Mouse (Mus musculus) liver, adult 2 months (tissue): ENCODE measurements at regions not wholly inside any gene's neighbourhood (a gene's known extent, or its start where the extent isn't known, plus 50 kb on each side); places are given as distances from the start of the nearest gene placed in this dataset.

Experiments used
- CTCF ChIP-seq: fragments of 200-500 bp; IDR thresholded peaks from 2 replicates; pipeline ENCODE4 v1.5.1; 2011; ENCODE audit warnings: low read depth, low read length, control low read depth
- POLR2A ChIP-seq: fragments of 200-500 bp; IDR thresholded peaks from 2 replicates; pipeline ENCODE4 v1.6.1; 2011; ENCODE audit warnings: low read length, control low read depth; ENCODE audit not compliant: insufficient read depth; ENCODE audit errors: extremely low read depth

- TF ChIP-seq POLR2A (no peak), CTCF (no peak)
Observed at GRCm38 (mm10) chr13:81041646-81042045, 158.5 kb downstream of the Arrdc3 start.
